Mouse (Mus musculus) cerebellum, postnatal 36 days (tissue): ENCODE results near the gene Rbfox1.

Source experiments
- DNase-seq, 2 experiments: peaks; one replicate each; pipeline ENCODE4 v3.0.0; 2021 to 2022; ENCODE audit warnings: mixed read lengths in 2 of 2

Gene Rbfox1

DNA sequence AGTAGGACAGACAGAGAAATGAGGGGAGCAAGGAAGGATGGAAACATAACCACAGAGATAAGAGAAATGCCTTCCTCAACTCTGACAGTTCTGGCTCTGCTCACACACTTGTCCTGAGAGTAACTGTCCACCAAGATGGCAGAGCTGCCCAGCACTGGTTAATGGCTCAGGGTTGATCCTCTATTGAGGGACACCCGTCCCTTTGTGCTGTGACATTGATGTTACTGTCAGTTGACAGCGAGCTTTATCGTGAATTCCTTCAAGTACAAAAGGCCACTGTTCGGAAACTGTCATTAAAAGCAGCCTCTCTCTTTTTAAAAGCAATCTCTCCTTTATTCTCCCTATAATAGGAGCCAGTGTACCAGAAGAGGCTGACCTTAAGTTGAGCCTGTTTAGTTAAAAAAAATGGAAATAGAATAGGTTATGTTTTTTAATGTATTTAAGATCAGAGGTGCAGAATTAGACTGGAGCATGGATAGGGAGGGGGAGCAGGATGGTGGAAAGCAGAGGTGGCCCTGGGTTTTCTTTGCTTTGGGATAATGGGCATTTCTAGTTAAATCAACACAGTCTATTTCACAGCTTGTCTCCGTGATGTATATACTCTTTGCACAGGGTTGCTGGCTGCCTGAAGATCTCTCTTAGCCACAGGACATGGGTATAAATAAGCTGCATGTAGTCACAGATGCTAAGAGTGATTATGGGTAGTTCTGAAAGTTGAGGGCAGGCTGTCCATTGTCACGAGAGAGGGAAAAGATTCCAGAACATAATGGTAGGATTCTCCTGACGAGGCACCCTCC, 212.3 kb downstream of the Rbfox1 start:
- DNase-seq = no peak

DNA sequence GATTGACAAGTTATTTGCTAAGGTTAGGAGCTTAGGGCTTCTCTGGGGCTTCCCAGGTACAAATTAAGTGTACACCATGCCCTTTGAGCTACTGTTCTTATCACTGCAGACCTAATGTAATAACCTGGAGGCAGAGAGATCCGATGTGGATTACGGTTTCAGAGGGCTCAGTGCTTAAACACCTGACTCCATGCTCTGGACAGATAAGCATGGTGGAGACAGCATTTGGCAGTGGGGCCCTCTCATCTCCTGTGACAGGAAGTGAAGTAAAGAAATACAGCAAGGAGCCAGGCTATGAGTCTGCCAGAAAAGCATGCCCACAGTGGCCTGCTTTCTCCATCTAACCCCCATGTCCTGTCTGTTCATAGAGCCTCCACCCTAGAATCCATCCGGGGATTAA, 213.0 kb downstream of the Rbfox1 start:
- DNase-seq = no peak

DNA sequence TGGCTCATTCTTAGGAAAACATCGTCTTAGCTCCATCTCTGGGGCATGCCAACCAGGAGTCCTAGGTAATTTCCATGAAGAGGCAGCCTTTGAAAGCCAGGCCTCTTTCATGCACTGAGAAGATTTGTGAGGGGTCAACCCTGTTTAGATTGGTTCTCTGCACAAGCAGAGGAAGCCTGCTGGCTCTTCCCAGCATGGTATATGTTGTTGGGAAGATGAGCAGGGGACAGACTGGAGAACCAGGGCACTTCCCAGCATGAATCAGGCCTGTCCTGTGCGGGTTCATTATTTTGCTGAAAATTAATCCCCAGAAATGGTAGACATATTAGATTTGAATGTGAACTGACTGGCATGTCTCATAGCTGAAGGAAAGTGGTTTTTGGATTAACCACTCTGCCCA, 214.4 kb downstream of the Rbfox1 start:
- peak; percentile 43 to 45 for DNase-seq

DNA sequence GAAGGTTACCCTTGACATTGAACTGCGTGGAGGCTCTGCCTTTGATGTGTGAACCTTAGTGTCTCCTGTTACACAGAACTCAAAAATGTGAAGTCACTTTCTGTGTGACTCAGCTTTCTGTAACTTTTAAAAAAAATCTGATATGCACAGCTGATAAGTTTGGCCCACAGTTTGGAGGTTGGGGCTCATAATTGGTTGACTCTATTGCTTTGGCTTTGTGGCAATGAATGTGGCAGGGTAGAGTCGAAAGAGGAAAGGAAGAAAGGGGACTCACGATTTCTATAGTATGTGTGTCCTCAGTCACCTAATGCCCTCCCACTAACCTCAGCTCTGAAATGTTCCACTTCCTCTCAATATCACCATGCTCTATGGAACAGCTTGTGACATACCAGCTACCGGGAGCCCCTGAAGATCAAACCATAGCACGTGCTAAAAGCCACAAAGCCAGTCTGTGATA, 215.3 kb downstream of the Rbfox1 start:
- no peak for DNase-seq

- no peak for DNase-seq
Observed at GRCm38 (mm10) chr16:6103713-6104112, 218.6 kb downstream of the Rbfox1 start.

DNA sequence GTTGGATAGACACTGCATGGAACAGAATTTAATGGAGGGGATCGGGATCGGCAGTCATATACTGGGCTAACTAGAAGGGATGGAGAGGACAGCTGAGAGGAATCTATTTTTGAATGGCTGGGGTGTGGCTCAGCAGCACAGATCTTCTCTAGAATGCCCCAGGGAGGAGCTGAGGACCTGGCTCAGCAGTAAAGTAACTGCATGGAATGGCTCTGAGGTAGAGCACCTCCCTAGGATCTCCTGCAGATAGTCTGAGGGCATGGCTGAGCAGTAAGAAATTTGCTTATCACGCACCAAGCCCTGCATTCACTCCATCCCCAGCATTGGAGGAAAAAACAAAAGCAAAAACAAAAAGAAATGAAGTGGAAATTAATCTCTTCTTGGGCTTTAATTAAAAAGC, 225.0 kb downstream of the Rbfox1 start:
- no peak for DNase-seq

DNA sequence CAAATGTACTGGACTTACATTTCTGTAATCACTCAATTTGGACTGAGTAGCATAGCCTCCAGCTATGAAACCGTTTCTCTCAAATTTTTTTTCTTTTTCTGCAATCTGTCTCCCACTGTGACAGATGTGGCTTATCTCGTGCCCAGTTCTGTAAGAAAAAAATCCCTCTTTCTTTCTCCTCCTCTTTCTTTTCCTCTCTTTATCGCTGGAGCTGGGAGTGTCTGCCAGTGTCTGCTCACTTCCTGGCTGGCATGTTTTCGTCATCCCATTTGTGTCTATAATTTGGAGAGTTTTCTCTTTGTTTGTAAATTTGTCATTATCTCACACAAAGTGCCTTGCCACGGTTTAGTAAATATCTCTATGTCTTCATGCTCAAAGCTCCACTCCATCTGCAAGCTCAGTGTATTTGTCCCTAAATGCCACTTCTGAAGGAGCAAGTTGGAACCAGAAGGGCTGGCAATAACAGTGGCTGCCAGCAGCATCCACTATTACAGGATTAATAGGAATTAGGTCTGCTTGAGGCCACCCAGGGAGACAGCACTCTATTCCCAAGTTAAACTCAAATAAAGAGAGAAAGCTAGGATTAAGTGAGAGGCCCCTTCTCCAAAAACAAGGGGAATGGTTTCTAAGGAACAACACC, 228.8 kb downstream of the Rbfox1 start:
- DNase-seq = no peak

DNA sequence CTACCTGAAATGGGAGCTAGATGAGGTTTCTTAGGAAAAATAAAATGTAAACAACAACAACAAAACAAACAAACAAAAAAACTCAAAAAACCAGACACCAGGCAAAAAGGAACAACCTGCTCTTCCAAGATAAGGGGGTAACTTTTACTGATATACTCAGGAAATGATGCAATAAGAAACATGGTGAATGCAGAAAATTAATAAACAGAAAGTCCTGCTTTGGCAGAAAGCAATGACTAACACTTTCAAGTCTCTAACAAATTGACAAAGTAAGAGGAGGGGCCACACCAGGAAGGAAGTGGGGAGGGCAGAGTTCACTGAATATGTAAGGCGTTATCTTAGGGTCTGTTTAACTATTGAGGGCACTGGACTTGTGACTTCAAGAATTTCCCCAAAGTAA, 234.3 kb downstream of the Rbfox1 start:
- no peak for DNase-seq

- DNase-seq = no peak
Observed at GRCm38 (mm10) chr16:6121232-6121631, 236.1 kb downstream of the Rbfox1 start.

DNA sequence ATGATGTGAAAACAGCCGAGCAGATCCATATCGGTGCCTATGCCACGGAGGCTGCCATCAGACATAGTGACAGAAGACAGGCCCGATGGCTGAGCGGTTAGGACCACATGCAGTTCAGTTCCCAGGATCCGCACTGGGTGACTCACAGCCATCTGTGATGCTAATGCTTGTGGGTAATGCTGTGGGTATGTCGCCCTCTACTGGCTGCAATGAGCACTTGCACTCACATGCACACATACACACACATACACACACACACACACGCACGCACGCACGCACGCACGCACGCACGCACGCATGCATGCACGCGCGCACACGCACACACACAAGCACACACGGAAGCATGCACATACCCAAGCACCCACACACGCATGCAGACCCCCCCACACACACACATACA, 237.7 kb downstream of the Rbfox1 start:
- DNase-seq = no peak

DNA sequence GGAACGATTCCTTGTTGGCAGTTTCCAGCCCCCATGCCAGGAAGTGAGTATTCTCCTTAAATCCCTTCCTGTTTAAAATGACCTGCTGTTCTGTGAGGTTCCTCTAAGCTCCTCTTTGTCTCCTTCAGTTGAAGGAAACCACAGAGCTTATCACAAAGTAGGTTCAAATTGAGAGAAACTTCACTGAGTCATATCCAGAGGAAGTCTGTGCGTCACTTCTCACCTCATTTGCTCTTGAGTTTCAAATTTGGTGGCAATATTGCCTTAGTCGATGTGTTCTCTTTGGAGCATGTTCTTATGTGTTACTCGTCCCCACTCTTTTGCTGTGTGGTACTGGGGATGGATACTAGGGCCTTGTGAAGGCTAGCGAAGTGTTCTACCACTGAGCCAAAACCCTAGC, 243.2 kb downstream of the Rbfox1 start:
- no peak for DNase-seq

DNA sequence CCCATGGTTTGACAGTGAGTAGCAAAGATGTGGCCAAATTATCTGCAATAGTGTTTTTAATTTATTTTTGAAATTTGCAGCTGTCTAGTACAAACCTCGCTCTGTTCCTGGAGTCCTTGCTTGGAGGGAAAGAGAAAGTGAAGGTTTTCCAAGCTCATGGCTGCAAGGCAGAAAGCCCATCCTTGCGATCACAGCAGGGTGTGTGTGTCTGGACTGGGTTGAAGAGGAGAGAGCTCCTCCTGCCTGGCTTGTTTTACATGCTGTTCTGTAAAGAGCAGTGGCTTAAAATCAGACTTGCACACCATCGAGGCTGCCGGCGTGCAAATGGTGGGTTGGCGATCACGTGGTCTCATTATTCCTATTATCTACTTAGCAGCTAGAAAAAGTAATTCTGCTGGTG, 249.9 kb downstream of the Rbfox1 start:
- DNase-seq = peak; percentile 36 to 44

DNA sequence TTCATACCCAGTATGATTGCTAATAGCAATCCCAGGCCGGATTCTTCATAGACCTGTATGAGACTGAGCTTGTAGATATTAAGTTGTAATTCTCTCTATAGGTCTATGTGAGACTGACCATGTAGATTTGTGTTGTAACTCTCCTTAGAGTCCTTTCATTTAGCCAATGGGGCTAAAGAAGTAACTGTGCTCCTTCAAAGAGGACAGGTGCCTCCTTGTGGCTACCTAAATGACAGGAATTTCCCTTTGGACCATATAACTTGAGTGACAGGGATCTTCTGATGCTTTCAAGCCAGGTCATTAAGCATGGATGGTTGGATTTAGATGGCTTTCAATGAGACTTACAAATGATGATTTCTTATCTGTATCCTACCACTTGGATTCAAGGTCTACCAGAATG, 254.3 kb downstream of the Rbfox1 start:
- DNase-seq = no peak

GRCm38 (mm10) chr16:6147957-6148356, 262.8 kb downstream of the Rbfox1 start:
- DNase-seq = no peak

GRCm38 (mm10) chr16:6149345-6149744, 264.2 kb downstream of the Rbfox1 start:
- peak; percentile 42 to 49 for DNase-seq

- DNase-seq = peak; percentile 82 to 84
Observed at GRCm38 (mm10) chr16:6155556-6155955, 270.4 kb downstream of the Rbfox1 start.

DNA sequence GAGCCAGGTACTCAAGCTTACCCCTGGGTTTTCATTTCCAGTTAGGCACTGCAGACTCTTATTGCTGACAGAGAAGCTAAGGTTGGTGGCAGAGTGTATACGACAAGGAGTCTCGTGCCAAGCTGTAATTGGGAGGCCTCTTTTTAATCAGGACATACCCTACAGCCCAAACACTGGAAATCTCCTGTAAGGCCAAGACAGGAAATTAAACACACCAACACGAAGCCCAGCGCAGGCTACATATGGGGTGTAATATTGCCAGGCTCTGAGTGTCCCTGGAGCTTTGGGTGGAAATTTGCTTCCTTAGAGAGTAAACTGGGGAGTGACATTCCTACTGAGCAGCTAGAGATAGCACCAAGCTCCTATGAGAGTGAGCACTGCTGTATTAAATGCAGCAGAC, 279.3 kb downstream of the Rbfox1 start:
- peak in 1 of 2 experiments; percentile 26 for DNase-seq

DNA sequence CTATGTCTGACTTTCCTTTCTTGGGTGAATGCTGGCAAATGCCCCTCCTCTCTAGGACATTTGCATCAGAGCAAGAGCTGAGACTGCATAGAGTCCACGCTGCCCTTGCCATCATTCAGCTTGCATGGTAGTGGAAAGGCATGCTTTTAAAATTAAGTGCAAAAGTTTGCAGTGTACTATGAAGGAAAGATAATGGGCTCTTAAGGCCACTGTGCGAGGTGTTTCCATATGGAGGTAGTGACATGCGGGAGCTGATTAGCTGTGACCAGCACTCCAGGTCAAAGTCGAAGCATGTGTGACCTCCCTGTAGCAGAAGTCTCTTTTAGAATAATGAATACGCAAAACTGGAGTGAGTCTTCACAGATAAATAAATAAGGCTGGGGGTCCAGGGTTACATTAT, 284.2 kb downstream of the Rbfox1 start:
- no peak for DNase-seq

DNA sequence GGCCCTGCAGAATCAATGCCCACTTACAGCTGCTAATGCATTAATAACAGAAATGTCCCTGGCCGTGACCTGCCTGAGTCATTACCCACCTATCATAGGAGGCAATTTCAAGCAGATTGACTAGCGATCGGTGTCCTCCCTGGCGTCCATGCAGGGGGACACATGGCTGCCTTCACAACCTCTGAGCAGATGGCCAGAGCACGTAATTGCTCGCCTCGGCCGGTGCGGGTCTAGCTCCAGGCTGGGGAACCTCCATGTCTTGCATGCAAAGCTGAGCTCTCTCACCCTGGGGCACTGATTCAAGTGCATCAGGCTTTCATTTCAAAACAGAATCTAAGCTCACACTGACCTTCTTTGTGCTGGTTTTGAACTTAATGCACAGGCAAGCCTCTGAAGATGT, 295.7 kb downstream of the Rbfox1 start:
- DNase-seq = peak; percentile 30 to 43

DNA sequence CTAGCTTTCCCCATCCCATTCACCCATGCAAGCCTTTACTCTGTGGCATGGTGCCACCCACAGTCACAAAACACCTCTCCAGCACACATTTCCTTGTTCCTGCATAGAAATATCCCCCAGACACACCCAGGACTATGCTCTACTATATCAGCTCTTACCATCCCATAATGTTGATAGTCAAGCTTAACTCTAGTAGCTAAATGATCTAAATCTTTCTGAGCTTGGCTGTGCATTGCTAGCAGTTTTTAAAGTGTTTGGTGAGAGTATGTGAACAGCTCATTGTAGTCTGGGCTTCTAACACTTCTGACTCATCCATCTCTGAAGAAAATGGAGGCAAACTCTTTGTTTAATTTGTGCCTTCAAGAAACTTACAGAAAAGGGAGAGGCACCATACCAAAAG, 297.2 kb downstream of the Rbfox1 start:
- no peak for DNase-seq

DNA sequence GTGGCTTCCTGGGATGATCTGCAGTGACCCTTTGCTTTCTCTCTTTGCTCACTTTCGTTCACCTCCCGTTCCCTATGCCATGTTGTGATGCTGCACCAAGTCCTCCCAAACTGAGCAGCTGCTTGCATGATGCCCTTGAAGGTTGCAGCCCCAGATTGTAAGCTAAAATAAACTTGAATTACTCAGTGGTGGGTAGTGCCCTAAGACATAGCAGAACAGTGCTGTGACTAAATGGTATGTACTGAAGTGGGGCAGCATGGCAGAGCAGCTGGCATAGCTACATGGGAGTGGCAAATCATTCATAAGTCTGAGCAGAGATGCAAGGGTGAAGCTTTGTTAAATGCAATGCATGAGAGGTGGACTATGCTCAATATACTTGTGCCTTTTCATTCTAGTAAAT, 307.2 kb downstream of the Rbfox1 start:
- DNase-seq = no peak

- DNase-seq = no peak
Observed at GRCm38 (mm10) chr16:6206431-6206830, 321.3 kb downstream of the Rbfox1 start.

GRCm38 (mm10) chr16:6212916-6213315, 327.8 kb downstream of the Rbfox1 start:
- DNase-seq = no peak

- no peak for DNase-seq
Observed at GRCm38 (mm10) chr16:6227449-6227848, 342.3 kb downstream of the Rbfox1 start.

GRCm38 (mm10) chr16:6232966-6233365, 347.8 kb downstream of the Rbfox1 start:
- DNase-seq = no peak
